16 mouse cellular contexts compared by ENCODE assay signal in the genomic region with DNA sequence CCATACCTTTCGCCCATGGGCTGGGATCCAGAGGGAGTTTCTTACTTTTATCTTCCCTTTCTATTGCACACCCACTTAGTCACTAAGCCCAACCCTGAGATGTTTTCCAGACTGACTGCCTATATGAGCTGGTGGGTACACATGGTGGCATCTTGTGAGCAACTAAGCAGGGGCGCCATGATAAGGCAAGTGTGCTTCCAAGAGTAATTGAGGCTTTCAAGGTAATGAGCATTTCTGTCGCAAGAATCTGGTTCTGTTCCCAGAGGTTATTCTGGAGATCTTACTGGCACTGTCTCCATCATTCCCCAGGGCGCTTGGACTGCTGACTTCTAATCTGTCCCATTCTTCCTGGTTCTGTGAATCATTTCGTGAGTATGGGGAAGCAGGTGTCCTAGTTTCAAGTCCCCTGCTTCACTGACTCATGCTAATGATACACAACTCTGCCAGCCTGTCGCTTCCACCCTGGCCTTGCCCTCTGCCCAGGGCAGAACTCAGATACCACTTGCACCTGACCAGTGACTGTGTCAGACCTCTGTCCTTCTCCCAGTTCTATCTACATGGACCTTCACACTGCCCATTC. TPM values are rescaled to one million over a fixed set of nuclear protein-coding genes. Genes with fewer than 3 reads are reported as not detected.
DNase-seq lines count a peak whose midpoint lies in the region; ATAC-seq and TF ChIP-seq lines count a peak whose summit lies in the region.
"Had no signal": no experiment of that assay in that cellular context is flagged by ENCODE, and none has a peak within 500 bp of the region (broad histone marks: within the 10 kb centered on the region; RNA-seq: fewer than 3 reads in every experiment).

No protein-coding gene starts in this region.

- H3K9me3 ChIP-seq in embryonic facial prominence, embryonic 15.5 days (replicated peaks), result no peaks in the 10 kb centered on the region
- no peaks in the 10 kb centered on the region for H3K9me3 ChIP-seq in embryonic facial prominence, embryonic 10.5 days
- no peaks in the 10 kb centered on the region for H3K9me3 ChIP-seq in liver, embryonic 12.5 days (replicated peaks)
- no peaks in the 10 kb centered on the region for H3K9me3 ChIP-seq in kidney, postnatal 0 days (replicated peaks; ENCODE audit: low read length)
- H3K9me3 ChIP-seq in neural tube, embryonic 15.5 days (replicated peaks), result no peaks in the 10 kb centered on the region
- H3K9me3 ChIP-seq: forebrain, embryonic 10.5 days; hindbrain, embryonic 15.5 days had no signal

- POLR2A ChIA-PET in Patski (lab: Charles Lee), result no interaction called here

- intact Hi-C loops in left cerebral cortex, postnatal 36 days (cut with DNase I), result no loop called here

- peaks cover 5% of the 10 kb centered on the region; the same call in 1 of the 2 replicates for H3K36me3 ChIP-seq in embryonic facial prominence, embryonic 15.5 days
- H3K36me3 ChIP-seq in embryonic facial prominence, embryonic 10.5 days (replicated peaks), result peaks cover 32% of the 10 kb centered on the region
- H3K36me3 ChIP-seq in liver, adult 2 months (ENCODE audit: control insufficient read depth, insufficient read depth, low read length), result peaks cover 7% of the 10 kb centered on the region; the same call in 1 of the 2 replicates
- H3K36me3 ChIP-seq in liver, embryonic 12.5 days, result peaks cover 23% of the 10 kb centered on the region
- peaks cover 12% of the 10 kb centered on the region; the same call in 1 of the 2 replicates for H3K36me3 ChIP-seq in kidney, postnatal 0 days (ENCODE audit: insufficient read depth, low read length)
- H3K36me3 ChIP-seq in neural tube, embryonic 15.5 days, result peaks cover 6% of the 10 kb centered on the region; the same call in 1 of the 2 replicates
- H3K36me3 ChIP-seq: hindbrain, embryonic 15.5 days had no signal

- WGBS in embryonic facial prominence, embryonic 15.5 days, result 66% methylated on average over 6 of the region's 6 CpGs
- 90% methylated on average over 6 of the region's 6 CpGs for WGBS in embryonic facial prominence, embryonic 10.5 days
- 34% methylated on average over 6 of the region's 6 CpGs for WGBS in liver, adult 2 months
- 75% methylated on average over 6 of the region's 6 CpGs for WGBS in liver, embryonic 12.5 days (ENCODE audit: insufficient replicate concordance)
- WGBS in kidney, postnatal 0 days, result 66% methylated on average over 6 of the region's 6 CpGs
- 85% methylated on average over 6 of the region's 6 CpGs for WGBS in neural tube, embryonic 15.5 days

- ATAC-seq in embryonic facial prominence, embryonic 15.5 days (ENCODE audit: insufficient number of reproducible peaks, low FRiP score, low TSS enrichment, low read depth), result no peak
- no peak for ATAC-seq in liver, embryonic 12.5 days
- peak; percentile 80 for ATAC-seq in Patski
- ATAC-seq in kidney, postnatal 0 days (replicated peaks; ENCODE audit: low FRiP score, low read depth), result peak; percentile 55
- ATAC-seq in neural tube, embryonic 15.5 days (ENCODE audit: low FRiP score), result no peak

- no peak for DNase-seq in embryonic facial prominence, embryonic 10.5 days (ENCODE audit: low spot score)
- peak; percentile 87 for DNase-seq in liver, adult 2 months (ENCODE audit: extremely low read depth, low read depth, low spot score)
- DNase-seq in Patski (ENCODE audit: low read depth, low spot score), result peak; percentile 62
- no peak for DNase-seq in kidney, postnatal 0 days (ENCODE audit: low spot score)
- no peak for DNase-seq in left cerebral cortex, postnatal 36 days (ENCODE audit: low spot score in 2 of 2)
- DNase-seq: gastrocnemius, postnatal 25 days; layer of hippocampus, adult 9-11 months had no signal

- no peak for TF ChIP-seq POLR2A in liver, adult 2 months (IDR thresholded peaks at IDR 0.05; ENCODE audit: extremely low read depth, insufficient read depth, low read length)

- H3K27ac ChIP-seq in embryonic facial prominence, embryonic 15.5 days (replicated peaks), result 0 out of 2 replicates have a peak overlapping the region, but pooled peaks have one; percentile 4
- no peak overlapping the region for H3K27ac ChIP-seq in embryonic facial prominence, embryonic 10.5 days (replicated peaks)
- H3K27ac ChIP-seq in liver, adult 2 months (replicated peaks; ENCODE audit: insufficient read depth, low read depth, low read length), result peak overlapping the region; percentile 80
- no peak overlapping the region for H3K27ac ChIP-seq in liver, embryonic 12.5 days
- no peak overlapping the region for H3K27ac ChIP-seq in kidney, postnatal 0 days
- H3K27ac ChIP-seq in neural tube, embryonic 15.5 days (replicated peaks), result no peak overlapping the region
- H3K27ac ChIP-seq: forebrain, embryonic 10.5 days; hindbrain, embryonic 15.5 days had no signal

- no peak overlapping the region for H3K4me3 ChIP-seq in embryonic facial prominence, embryonic 15.5 days (replicated peaks)
- no peak overlapping the region for H3K4me3 ChIP-seq in embryonic facial prominence, embryonic 10.5 days
- no peak overlapping the region for H3K4me3 ChIP-seq in liver, adult 2 months (ENCODE audit: insufficient read depth, low read depth, low read length)
- H3K4me3 ChIP-seq in liver, embryonic 12.5 days, result no peak overlapping the region
- H3K4me3 ChIP-seq in kidney, postnatal 0 days (replicated peaks; ENCODE audit: low read depth, low read length), result no peak overlapping the region
- H3K4me3 ChIP-seq in neural tube, embryonic 15.5 days (replicated peaks), result no peak overlapping the region
- H3K4me3 ChIP-seq: forebrain, embryonic 10.5 days; hindbrain, embryonic 15.5 days had no signal

- H3K9ac ChIP-seq in embryonic facial prominence, embryonic 15.5 days, result no peak overlapping the region
- H3K9ac ChIP-seq in liver, adult 2 months (ENCODE audit: low read depth, low read length), result no peak overlapping the region
- no peak overlapping the region for H3K9ac ChIP-seq in liver, embryonic 12.5 days
- H3K9ac ChIP-seq in kidney, postnatal 0 days (ENCODE audit: low read depth, low read length), result no peak overlapping the region
- no peak overlapping the region for H3K9ac ChIP-seq in neural tube, embryonic 15.5 days (replicated peaks)
- H3K9ac ChIP-seq: hindbrain, embryonic 15.5 days had no signal

- H3K27me3 ChIP-seq in embryonic facial prominence, embryonic 15.5 days, result no peaks in the 10 kb centered on the region
- no peaks in the 10 kb centered on the region for H3K27me3 ChIP-seq in embryonic facial prominence, embryonic 10.5 days (replicated peaks; ENCODE audit: low read depth, poor library complexity, severe bottlenecking)
- no peaks in the 10 kb centered on the region for H3K27me3 ChIP-seq in liver, adult 2 months (ENCODE audit: control insufficient read depth, insufficient read depth, low read length)
- H3K27me3 ChIP-seq in liver, embryonic 12.5 days (replicated peaks), result no peaks in the 10 kb centered on the region
- no peaks in the 10 kb centered on the region for H3K27me3 ChIP-seq in Patski
- no peaks in the 10 kb centered on the region for H3K27me3 ChIP-seq in kidney, postnatal 0 days (ENCODE audit: insufficient read depth, low read length)
- no peaks in the 10 kb centered on the region for H3K27me3 ChIP-seq in neural tube, embryonic 15.5 days (replicated peaks)
- H3K27me3 ChIP-seq: hindbrain, embryonic 15.5 days had no signal

- H3K4me2 ChIP-seq in embryonic facial prominence, embryonic 15.5 days (replicated peaks), result no peak overlapping the region
- no peak overlapping the region for H3K4me2 ChIP-seq in liver, embryonic 12.5 days
- no peak overlapping the region for H3K4me2 ChIP-seq in kidney, postnatal 0 days (ENCODE audit: low read length)
- H3K4me2 ChIP-seq in neural tube, embryonic 15.5 days, result no peak overlapping the region
- H3K4me2 ChIP-seq: hindbrain, embryonic 15.5 days had no signal

- CTCF ChIA-PET in Patski (lab: Charles Lee), result no interaction called here

- H3K4me1 ChIP-seq in embryonic facial prominence, embryonic 15.5 days, result peaks cover 58% of the 10 kb centered on the region
- peaks cover 40% of the 10 kb centered on the region for H3K4me1 ChIP-seq in embryonic facial prominence, embryonic 10.5 days
- peaks cover 44% of the 10 kb centered on the region for H3K4me1 ChIP-seq in liver, adult 2 months (ENCODE audit: control insufficient read depth, insufficient read depth, low read length)
- H3K4me1 ChIP-seq in liver, embryonic 12.5 days, result peaks cover 46% of the 10 kb centered on the region
- H3K4me1 ChIP-seq in kidney, postnatal 0 days (replicated peaks; ENCODE audit: insufficient read depth, low read length), result peaks cover 41% of the 10 kb centered on the region
- H3K4me1 ChIP-seq in neural tube, embryonic 15.5 days, result peaks cover 60% of the 10 kb centered on the region

- in situ Hi-C loops in Patski (cut with MboI; ENCODE audit: low pct_unique_long_range_greater_than_20kb), result no loop called here

- peaks cover 35% of the 10 kb centered on the region; the same call in 1 of the 2 replicates for H3K79me2 ChIP-seq in liver, adult 2 months (ENCODE audit: control insufficient read depth, insufficient read depth, low read length)

- no peak for TF ChIP-seq CTCF in liver, adult 2 months (IDR thresholded peaks at IDR 0.05; ENCODE audit: low read depth, low read length)
- no peak for TF ChIP-seq CTCF in Patski (IDR thresholded peaks at IDR 0.05)
- TF ChIP-seq CTCF in kidney, postnatal 0 days (IDR thresholded peaks at IDR 0.05; ENCODE audit: low read depth), result no peak

RNA-seq across cellular contexts. Expression of a gene that starts 31.3 kb away (rescaled TPM):
- polyA plus RNA-seq in embryonic facial prominence, embryonic 15.5 days (2015; fragmentation: Nextera tagmentation; extraction: Ambion mirVana), result 0.56 and 0.80 TPM in 2 replicates
- polyA plus RNA-seq in embryonic facial prominence, embryonic 10.5 days (2016; fragmentation: Nextera tagmentation; extraction: Ambion mirVana), result 0.42 and 0.47 TPM in 2 replicates
- total RNA-seq in liver, adult 2 months (2014; rRNA removed), result 0.07 TPM in 1 of 2 replicates, not detected in the other
- not detected in 2 replicates for polyA plus RNA-seq in liver, adult 2 months (2012; rRNA removed)
- 0.05 and 0.13 TPM in 2 replicates for polyA plus RNA-seq in liver, embryonic 12.5 days (2016; fragmentation: Nextera tagmentation; extraction: Ambion mirVana)
- 52.6 TPM for polyA plus RNA-seq in Patski (2021)
- 0.17 and 0.28 TPM in 2 replicates for polyA plus RNA-seq in kidney, postnatal 0 days (2015; fragmentation: Nextera tagmentation; extraction: Ambion mirVana)
- total RNA-seq in left cerebral cortex, postnatal 36 days (2021), result 10 to 100 TPM; 14.5 to 18.7 TPM
- polyA plus RNA-seq in neural tube, embryonic 15.5 days (2015; fragmentation: Nextera tagmentation; extraction: Ambion mirVana), result 0.83 and 1.0 TPM in 2 replicates
- total RNA-seq: common myeloid progenitor, adult 5-6 weeks; gastrocnemius, postnatal 25 days; megakaryocyte progenitor cell, adult 5-6 weeks had no signal
- polyA plus RNA-seq: limb, embryonic 11.5 days; thymus, postnatal 0 days had no signal

RNA-seq across cellular contexts. Expression of a gene that starts 34.1 kb away (rescaled TPM):
- polyA plus RNA-seq in embryonic facial prominence, embryonic 15.5 days (2015; fragmentation: Nextera tagmentation; extraction: Ambion mirVana), result 39.5 and 41.6 TPM in 2 replicates
- 41.9 and 43.3 TPM in 2 replicates for polyA plus RNA-seq in embryonic facial prominence, embryonic 10.5 days (2016; fragmentation: Nextera tagmentation; extraction: Ambion mirVana)
- 32.4 and 49.3 TPM in 2 replicates for total RNA-seq in liver, adult 2 months (2014; rRNA removed)
- polyA plus RNA-seq in liver, adult 2 months (2012; rRNA removed), result 102 and 104 TPM in 2 replicates
- polyA plus RNA-seq in liver, embryonic 12.5 days (2016; fragmentation: Nextera tagmentation; extraction: Ambion mirVana), result 44.9 and 45.4 TPM in 2 replicates
- 77.6 TPM for polyA plus RNA-seq in Patski (2021)
- polyA plus RNA-seq in kidney, postnatal 0 days (2015; fragmentation: Nextera tagmentation; extraction: Ambion mirVana), result 124 and 135 TPM in 2 replicates
- 10 to 100 TPM; 36.6 to 39.6 TPM for total RNA-seq in left cerebral cortex, postnatal 36 days (2021)
- 45.2 and 71.7 TPM in 2 replicates for polyA plus RNA-seq in neural tube, embryonic 15.5 days (2015; fragmentation: Nextera tagmentation; extraction: Ambion mirVana)

Comparison
In these comparisons a context has a peak if more than half of its experiments do, and no peak if none do; other contexts are left out.
1. H3K27ac ChIP-seq: peak in embryonic facial prominence, embryonic 15.5 days (single experiment) and liver, adult 2 months (single experiment); none in embryonic facial prominence, embryonic 10.5 days (single experiment), liver, embryonic 12.5 days (single experiment), kidney, postnatal 0 days (single experiment) and neural tube, embryonic 15.5 days (single experiment).
2. ATAC-seq: peak in Patski (single experiment) and kidney, postnatal 0 days (single experiment); none in embryonic facial prominence, embryonic 15.5 days (single experiment), liver, embryonic 12.5 days (single experiment) and neural tube, embryonic 15.5 days (single experiment).
3. DNase-seq: peak in liver, adult 2 months (single experiment) and Patski (single experiment); none in embryonic facial prominence, embryonic 10.5 days (single experiment), kidney, postnatal 0 days (single experiment) and left cerebral cortex, postnatal 36 days (0 of 2).
4. RNA of a gene that starts 31.3 kb away (polyA plus RNA-seq): 52.6 TPM in Patski (single experiment); 0.83 to 1.0 TPM in neural tube, embryonic 15.5 days, 0.56 to 0.80 TPM in embryonic facial prominence, embryonic 15.5 days, 0.42 to 0.47 TPM in embryonic facial prominence, embryonic 10.5 days, 0.17 to 0.28 TPM in kidney, postnatal 0 days, 0.05 to 0.13 TPM in liver, embryonic 12.5 days and not detected in liver, adult 2 months; every median in the first group is over 10 times any median in the second.